Mouse (Mus musculus): ENCODE measurements around the gene Lcn11.

The Lcn11 gene

GRCm38 (mm10) chr2:25824751-25825150 lies 47.9 kb downstream of the Lcn11 start:
- in situ Hi-C loops (cut with MboI, MseI): loop anchor here (5.0 kb wide), 2 partner anchors 57 to 952 kb away; partner anchors contain the start of gene Lcn3 (in 1 of the 2)

- in situ Hi-C loops (cut with MboI, MseI): loop anchor here (5.0 kb wide), 2 partner anchors 61 to 956 kb away; partner anchors contain the start of gene Lcn3 (in 1 of the 2)
Observed at GRCm38 (mm10) chr2:25828344-25828947, 51.6 kb downstream of the Lcn11 start.

Measured in T-helper 17 cell (primary cell).